Mouse (Mus musculus): ENCODE data around the gene Ear1.
A peak's percentile ranks its signal among the peaks of the same experiment; 100 is the strongest.
"Not testable (repeated sequence)": the region's sequence is repeated elsewhere in the genome, so short reads cannot be mapped to it uniquely, and the experiment has no call there.

Ear1 gene

DNA sequence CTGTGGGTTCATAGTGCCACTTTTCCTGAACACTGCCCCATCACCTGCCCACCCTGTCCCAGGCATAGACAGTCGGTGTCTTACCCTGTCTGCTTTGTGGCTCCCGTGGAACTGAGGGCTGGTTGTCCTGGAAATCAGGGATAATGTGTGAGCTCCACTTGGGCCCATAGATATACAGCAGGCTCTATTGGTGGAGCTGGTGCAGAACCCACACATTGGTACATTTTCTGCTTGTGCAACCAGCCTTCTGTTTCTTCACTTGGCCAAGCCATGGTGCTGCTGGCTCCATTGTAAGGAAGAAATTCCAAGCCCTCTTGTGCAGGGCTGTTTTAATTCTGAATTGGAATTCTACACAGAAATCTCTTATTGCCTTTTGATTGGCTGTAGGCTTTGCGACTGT lies at the start of gene Ear1:
Ear1 (minus strand) TSS at position 101 of the 400 bp plus-strand sequence.
- DNase-seq (ENCODE audit: low spot score in 2 of 2): not testable (repeated sequence)

DNA sequence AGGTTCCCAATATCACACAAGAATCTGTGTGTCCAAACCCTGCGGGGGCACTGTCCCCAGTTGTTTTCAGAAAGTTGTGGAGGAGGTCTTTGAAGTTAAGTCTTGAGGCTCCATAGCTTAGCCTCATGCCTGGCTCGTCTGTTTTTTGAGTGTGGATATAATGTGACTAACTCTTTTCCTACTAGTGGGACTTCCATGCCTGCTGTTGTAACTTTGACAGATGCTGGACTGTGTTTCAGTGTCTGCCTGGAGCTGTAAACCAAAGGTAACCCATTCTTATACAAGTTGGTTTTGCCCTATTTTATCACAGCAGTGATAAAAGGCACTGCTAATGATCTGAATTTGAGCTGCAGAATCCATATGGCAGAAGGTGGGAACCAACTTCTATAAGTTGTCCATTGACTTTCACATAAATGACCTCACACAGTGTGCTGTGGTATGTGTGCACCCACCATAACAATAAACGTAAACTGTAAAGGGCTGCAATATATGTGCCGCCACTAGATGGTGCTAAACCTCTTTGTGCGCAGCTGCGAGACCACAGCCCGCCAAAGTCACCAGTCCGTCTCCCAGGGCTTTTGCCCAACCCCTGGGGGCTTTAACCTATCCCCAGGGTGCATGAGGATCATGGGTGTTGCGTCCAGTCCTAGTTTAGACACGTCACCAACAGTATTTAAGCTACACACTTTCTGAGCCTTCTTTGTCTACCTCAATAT lies 49.5 kb upstream of the Ear1 start, which contains the start of gene Gm8113:
Gm8113 (plus strand) TSS at position 703 of the 716 bp plus-strand sequence.
- DNase-seq (ENCODE audit: low spot score in 2 of 2): peak; percentile 63 to 74

DNA sequence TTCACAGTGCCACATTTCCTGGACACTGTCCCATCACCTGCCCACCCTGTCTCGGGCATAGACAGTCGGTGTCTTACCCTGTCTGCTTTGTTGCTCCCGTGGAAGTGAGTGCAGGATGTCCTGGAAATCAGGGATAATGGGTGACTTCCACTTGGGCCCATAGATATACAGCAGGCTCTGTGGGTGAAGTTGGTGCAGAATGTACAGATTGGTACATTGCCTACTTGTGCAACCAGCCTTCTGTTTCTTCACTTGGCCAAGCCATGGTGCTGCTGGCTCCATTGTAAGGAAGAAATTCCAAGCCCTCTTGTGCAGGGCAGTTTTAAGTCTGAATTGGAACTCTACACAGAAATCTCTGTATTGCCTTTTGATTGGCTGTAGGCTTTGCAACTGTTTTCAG lies 48.1 kb upstream of the Ear1 start, which contains the start of gene Ear10:
Ear10 (minus strand) TSS at position 101 of the 400 bp plus-strand sequence.
- DNase-seq (ENCODE audit: low spot score in 2 of 2): not testable (repeated sequence)

DNA sequence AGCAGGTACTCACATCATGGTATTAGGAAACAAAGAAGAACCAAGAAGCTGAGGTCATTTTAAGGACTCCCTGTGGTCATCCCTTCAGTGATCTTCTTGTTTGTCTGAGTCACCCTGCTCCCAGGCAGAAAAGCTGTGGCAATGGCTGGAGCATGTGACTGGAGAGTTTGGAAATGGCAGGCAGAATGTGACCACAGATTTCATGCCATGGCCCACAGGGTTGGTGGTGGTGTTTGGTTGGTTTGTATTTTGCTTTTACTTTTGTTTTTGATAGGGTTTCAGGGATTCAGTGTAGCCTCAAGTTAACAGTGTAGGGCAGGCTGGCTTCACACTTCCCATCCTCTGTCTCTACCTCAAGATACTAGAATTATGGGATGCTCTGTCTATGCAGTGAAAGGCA lies 42.9 kb upstream of the Ear1 start:
- DNase-seq (ENCODE audit: low spot score in 2 of 2): not testable (repeated sequence)

DNA sequence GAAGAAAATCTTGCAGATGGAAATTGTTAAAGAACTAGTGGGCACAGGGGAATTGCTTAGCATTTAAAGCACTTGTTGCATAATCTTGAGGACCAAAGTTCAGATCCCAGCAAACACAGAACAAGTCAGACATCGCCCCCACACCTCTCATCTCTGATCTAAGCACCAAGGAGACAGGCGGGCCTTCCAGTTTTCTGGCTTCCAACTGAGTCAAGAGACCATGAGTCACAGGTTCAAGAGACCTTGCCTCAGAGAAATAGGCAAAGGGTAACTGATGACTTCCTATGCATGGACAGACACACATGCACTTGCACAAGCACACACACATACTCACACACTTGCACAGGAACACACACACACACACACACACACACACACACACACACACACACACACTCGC lies 23.3 kb upstream of the Ear1 start:
- not testable (repeated sequence) for DNase-seq (ENCODE audit: low spot score in 2 of 2)

DNA sequence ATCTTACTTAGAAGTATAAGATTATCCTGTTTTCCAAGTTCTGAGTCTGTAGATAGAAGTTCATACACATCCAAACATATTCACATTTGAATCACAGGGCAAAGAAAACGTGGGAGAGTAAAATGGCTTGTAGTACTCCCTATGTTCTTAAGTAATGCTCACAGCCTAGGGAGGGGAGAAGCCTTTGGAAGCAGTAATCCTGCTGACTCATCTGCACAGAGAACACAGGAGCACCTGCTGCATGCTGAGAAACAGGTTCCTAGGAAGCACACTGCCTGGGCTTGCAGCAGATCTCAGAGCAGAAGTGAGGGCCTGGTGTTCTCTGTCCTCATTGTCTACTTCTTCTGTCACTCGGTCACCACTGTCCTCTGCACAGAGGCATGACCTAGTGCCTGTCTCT lies 20.0 kb upstream of the Ear1 start:
- not testable (repeated sequence) for DNase-seq (ENCODE audit: low spot score in 2 of 2)

DNA sequence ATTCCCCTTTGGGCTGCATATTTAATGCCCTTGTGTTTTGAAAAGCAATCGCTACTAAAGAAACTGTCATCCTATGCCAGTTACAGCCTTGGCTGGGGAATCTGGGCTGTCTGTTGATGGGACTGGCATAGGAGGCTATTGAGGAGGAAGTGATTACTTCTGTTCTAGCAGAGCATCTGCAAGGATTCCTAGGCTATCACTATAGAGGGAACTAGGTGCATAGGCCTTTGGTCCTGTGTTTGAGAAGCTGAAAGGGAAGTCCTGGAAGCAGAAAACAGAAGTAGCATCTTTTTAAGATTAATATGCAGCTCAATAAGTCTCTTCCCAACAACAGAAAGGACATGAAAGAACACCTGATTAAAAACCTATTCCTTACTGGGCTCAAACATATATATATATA lies 16.0 kb upstream of the Ear1 start:
- DNase-seq (ENCODE audit: low spot score in 2 of 2): not testable (repeated sequence)

DNA sequence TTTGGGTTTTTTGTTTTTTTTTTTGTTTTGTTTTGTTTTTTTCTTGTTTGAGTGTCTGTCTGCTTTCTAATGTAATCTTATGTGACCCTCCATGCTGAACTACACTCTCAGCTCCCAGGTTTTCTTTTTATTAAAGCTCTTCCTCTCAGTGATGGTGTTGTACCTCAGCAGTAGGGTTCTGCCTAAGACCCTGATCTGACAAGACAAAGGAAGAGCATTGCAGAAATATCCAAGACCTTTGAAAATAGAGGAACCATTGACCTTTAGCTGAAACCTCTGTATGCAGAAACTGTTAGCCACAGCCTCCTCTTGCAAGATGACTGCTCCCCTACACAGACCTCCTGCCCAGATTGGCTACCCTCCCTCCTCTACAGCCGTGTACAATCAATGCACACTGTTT lies 10.9 kb upstream of the Ear1 start:
- DNase-seq (ENCODE audit: low spot score in 2 of 2): not testable (repeated sequence)

DNA sequence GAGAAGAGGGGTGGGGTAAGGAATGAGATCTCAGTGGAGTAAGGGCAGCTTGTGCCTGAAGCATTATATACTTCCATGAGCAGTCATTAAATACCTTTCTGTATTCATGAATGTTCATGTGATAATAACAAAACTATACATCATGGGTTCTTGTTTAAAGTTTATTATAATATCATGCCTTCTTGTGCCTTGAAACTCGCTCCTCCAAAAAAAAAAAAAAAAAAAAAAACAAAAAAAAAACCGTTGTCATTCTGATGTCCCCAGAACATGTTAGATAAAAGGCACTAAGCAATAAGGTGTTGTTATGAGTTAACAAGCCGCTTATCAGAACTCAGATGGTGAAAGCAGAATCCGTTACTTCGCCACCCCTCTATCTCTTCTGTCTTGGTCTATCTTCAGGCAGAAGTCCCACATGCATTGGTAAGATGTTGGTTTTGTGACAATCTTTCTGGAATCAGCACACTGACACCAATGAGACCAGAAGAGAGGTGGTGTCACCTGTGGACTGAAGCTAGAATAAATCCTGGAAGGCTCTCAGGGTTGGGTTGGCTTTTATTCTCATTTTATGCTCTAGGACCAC lies 4.7 kb upstream of the Ear1 start:
- DNase-seq (ENCODE audit: low spot score in 2 of 2): not testable (repeated sequence)

DNA sequence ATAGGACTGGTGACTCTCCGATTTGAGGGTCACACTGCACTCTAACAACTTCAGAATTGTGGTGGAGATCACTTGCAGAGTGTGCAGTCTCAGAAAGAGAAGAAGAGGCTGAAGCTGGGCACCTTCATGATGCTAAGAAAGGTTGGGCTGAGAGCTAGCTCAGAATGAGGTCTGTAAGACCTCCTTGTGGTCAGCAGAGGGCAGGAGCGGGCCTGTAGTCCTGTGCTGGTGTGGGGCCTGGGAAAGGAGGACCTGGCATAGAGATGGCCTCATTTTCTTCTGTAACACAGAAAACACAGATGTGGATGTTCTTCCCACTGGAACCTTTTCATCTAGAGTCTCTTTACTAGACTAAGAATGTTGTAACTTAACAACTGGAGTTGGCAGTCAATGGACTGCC lies 2.5 kb upstream of the Ear1 start:
- DNase-seq (ENCODE audit: low spot score in 2 of 2): not testable (repeated sequence)

DNA sequence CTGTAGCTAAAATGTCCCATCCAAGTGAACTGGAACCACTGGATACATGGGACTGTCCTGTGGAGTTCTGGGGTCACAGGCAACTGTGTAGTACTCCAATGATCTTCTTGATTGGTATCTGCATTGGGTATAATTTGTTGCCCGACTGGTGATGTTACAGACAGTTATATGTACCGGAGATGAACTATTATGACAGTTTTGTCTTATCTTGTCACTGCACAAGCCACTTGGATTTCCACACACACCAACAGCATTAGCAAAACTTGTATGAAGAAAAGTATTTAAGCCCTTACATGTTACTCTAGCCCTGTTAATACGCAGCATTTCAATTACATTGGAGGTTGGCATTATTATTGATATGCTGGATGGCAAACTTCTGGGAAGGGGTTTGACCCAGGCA lies 455 bp downstream of the Ear1 start:
- not testable (repeated sequence) for DNase-seq (ENCODE audit: low spot score in 2 of 2)

DNA sequence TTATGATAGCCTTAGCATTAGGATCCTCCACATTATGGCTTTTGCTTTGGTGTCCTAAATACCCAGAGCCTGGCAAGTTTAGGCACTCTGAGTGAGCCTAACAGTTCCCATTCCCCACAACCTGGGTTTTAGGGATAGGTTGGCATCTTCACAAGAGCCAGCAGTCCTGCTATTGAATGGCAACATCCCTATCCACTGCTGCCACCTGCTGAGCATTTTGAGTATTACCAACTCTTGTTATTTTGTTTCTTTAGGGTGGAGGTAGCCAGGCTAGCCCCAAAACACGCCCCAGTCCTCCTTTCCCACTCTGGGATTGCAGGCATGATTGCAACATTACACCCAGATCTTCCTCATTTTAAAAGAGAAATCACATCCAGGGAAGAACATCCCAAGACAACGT lies 14.8 kb downstream of the Ear1 start:
- peak; percentile 40 to 47 for DNase-seq (ENCODE audit: low spot score in 2 of 2)

DNA sequence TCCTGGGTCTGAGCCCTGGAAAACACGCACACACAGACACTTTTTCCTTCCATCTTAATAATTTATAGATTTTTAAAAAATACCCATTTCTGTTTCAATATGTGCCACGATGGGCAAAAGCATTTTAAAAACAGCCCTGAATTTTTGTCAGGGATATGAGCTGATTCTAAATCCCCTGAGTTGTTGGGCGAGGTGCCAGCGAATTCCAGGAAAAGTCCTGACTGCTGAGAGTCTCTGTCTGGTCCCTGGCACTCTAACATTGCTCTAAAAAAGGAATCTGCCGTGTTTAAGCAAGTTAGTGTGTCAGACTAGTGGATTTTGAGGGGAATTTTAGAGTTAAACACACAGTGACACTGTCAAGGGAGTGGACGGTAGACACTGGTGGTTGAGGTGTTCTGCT lies 15.9 kb downstream of the Ear1 start:
- DNase-seq (ENCODE audit: low spot score in 2 of 2): not testable (repeated sequence)

DNA sequence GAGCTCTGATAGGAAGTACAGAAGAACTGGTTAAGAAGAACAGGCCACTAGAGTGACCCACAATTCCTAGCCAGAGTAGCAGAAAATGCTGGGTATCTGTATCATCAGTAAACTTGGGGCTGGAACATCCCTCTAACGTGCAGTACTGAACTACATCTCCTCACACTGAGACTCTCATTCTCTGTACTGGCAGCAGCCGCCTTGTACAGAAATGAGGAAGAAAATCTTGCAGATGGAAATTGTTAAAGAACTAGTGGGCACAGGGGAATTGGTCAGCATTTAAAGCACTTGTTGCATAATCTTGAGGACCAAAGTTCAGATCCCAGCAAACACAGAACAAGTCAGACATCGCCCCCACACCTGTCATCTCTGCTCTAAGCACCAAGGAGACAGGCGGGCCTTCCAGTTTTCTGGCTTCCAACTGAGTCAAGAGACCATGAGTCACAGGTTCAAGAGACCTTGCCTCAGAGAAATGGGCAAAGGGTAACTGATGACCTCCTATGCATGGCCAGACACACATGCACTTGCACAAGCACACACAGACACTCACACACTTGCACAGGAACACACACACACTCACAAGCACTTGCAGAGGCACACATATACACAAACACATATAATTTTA lies 31.3 kb downstream of the Ear1 start:
- DNase-seq (ENCODE audit: low spot score in 2 of 2): not testable (repeated sequence)

DNA sequence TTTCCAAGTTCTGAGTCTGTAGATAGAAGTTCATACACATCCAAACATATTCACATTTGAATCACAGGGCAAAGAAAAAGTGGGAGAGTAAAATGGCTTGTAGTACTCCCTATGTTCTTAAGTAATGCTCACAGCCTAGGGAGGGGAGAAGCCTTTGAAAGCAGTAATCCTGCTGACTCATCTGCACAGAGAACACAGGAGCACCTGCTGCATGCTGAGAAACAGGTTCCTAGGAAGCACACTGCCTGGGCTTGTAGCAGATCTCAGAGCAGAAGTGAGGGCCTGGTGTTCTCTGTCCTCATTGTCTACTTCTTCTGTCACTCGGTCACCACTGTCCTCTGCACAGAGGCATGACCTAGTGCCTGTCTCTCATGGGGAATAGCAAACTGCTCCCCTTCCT lies 34.3 kb downstream of the Ear1 start:
- not testable (repeated sequence) for DNase-seq (ENCODE audit: low spot score in 2 of 2)

DNA sequence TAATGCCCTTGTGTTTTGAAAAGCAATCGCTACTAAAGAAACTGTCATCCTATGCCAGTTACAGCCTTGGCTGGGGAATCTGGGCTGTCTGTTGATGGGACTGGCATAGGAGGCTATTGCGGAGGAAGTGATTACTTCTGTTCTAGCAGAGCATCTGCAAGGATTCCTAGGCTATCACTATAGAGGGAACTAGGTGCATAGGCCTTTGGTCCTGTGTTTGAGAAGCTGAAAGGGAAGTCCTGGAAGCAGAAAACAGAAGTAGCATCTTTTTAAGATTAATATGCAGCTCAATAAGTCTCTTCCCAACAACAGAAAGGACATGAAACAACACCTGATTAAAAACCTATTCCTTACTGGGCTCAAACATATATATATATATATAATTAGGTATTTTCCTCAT lies 40.0 kb downstream of the Ear1 start:
- DNase-seq (ENCODE audit: low spot score in 2 of 2): not testable (repeated sequence)

DNA sequence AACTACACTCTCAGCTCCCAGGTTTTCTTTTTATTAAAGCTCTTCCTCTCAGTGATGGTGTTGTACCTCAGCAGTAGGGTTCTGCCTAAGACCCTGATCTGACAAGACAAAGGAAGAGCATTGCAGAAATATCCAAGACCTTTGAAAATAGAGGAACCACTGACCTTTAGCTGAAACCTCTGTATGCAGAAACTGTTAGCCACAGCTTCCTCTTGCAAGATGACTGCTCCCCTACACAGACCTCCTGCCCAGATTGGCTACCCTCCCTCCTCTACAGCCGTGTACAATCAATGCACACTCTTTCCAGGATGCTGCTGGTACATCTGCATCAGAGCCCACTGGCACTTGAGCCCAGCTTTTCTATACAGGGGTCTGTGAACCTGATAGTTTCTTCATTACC lies 44.9 kb downstream of the Ear1 start:
- DNase-seq (ENCODE audit: low spot score in 2 of 2): not testable (repeated sequence)

DNA sequence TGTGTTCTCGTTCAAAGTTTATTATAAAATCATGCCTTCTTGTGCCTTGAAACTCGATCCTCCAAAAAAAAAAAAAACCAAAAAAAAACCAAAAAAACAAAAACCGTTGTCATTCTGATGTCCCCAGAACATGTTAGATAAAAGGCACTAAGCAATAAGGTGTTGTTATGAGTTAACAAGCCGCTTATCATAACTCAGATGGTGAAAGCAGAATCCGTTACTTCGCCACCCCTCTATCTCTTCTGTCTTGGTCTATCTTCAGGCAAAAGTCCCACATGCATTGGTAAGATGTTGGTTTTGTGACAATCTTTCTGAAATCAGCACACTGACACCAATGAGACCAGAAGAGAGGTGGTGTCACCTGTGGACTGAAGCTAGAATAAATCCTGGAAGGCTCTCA lies 51.1 kb downstream of the Ear1 start:
- not testable (repeated sequence) for DNase-seq (ENCODE audit: low spot score in 2 of 2)

DNA sequence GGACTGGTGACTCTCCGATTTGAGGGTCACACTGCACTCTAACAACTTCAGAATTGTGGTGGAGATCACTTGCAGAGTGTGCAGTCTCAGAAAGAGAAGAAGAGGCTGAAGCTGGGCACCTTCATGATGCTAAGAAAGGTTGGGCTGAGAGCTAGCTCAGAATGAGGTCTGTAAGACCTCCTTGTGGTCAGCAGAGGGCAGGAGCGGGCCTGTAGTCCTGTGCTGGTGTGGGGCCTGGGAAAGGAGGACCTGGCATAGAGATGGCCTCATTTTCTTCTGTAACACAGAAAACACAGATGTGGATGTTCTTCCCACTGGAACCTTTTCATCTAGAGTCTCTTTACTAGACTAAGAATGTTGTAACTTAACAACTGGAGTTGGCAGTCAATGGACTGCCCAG lies 53.4 kb downstream of the Ear1 start:
- not testable (repeated sequence) for DNase-seq (ENCODE audit: low spot score in 2 of 2)

DNA sequence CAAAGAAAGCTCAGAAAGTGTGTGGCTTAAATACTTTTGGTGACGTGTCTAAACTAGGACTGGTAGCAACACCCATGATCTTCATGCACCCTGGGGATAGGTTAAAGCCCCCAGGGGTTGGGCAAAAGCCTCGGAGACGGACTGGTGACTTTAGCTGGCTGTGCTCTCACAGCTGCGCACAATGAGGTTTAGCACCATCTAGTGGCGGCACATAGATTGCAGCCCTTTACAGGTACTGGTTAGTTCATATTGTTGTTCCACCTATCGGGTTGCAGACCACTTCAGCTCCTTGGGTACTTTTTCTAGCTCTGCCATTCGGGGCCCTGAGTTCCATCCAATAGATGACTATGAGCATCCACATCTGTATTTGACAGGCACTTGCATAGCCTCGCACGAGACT lies 62.9 kb downstream of the Ear1 start:
- DNase-seq (ENCODE audit: low spot score in 2 of 2): peak; percentile 67 to 68

DNA sequence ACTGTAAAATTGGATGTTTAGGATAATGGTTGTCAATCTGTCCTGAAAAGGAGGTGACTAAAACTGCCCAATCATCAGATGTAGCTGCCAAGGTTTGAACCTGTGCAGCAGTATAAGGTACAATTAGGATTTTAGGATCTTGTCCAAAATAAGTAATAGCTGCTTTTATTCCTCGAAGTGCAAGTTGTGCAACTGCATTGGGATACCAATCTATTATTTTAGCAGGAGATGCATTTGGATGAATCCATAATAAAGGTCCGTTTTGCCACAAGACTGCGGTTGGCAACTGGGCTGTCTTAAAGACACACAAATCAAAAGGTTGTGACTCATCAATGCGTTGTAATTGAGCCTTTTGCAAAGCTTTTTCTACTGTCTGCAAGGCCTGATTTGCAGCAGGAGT lies 67.2 kb downstream of the Ear1 start:
- not testable (repeated sequence) for DNase-seq (ENCODE audit: low spot score in 2 of 2)

DNA sequence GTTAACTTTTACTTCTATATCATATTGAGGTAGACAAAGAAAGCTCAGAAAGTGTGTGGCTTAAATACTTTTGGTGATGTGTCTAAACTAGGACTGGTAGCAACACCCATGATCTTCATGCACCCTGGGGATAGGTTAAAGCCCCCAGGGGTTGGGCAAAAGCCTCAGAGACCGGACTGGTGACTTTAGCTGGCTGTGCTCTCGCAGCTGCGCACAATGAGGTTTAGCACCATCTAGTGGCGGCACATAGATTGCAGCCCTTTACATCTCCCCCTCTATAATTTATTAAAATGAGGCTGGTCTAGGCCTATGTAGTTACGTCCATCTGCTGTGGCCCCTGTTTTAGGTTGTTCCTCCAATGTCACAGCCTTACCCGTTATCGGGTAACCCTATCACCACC lies 70.9 kb downstream of the Ear1 start:
- not testable (repeated sequence) for DNase-seq (ENCODE audit: low spot score in 2 of 2)
